ENCODE assay signal across 20 mouse cellular contexts in the genomic region with DNA sequence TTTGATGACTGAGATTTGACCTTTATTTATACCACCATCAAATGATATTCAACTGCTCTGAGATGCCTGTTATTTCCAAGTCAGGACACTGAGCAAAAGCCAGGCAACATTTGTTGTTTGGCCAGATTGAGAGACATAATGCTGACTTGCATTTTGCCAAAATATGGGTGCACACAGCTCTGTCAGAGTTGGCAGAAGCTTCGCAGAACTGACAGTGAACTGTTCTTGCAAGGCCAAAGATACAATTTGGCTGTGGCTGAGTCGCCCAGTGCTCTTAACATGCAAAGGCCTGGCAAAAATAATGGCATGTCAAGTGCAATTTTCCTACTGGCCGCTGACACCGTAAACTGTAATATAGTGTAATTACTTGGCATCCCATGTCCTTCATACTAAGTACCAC. TPM values are rescaled to one million over a fixed set of nuclear protein-coding genes. Genes with fewer than 3 reads are reported as not detected.
A peak's percentile ranks its signal among the peaks of the same experiment; 100 is the strongest.
DNase-seq lines count a peak whose midpoint lies in the region; ATAC-seq and TF ChIP-seq lines count a peak whose summit lies in the region.
"Had no signal": no experiment of that assay in that cellular context is flagged by ENCODE, and none has a peak within 500 bp of the region (broad histone marks: within the 10 kb centered on the region; RNA-seq: fewer than 3 reads in every experiment).

No protein-coding gene starts in this region.

- H3K4me3 ChIP-seq in forebrain, postnatal 0 days (ENCODE audit: low read depth, low read length) = no peak overlapping the region
- no peak overlapping the region for H3K4me3 ChIP-seq in forebrain, embryonic 13.5 days
- no peak overlapping the region for H3K4me3 ChIP-seq in layer of hippocampus, adult 2 months
- no peak overlapping the region for H3K4me3 ChIP-seq in gastrocnemius, adult 2 months
- H3K4me3 ChIP-seq: limb, embryonic 15.5 days had no signal

- TF ChIP-seq CTCF in forebrain, postnatal 0 days (IDR thresholded peaks at IDR 0.05; ENCODE audit: low read depth) = no peak
- TF ChIP-seq CTCF in layer of hippocampus, adult 2 months (conservative IDR thresholded peaks at IDR 0.05) = no peak
- no peak for TF ChIP-seq CTCF in gastrocnemius, adult 2 months (IDR thresholded peaks at IDR 0.05)

- peak; percentile 46 for DNase-seq in forebrain, postnatal 0 days
- no peak for DNase-seq in layer of hippocampus, adult 2 months (ENCODE audit: low spot score in 2 of 2)
- DNase-seq in layer of hippocampus, adult 11-12 months (ENCODE audit: low spot score) = no peak
- DNase-seq in cerebellum, adult 8-10 months = peak; percentile 52
- peak; percentile 17 for DNase-seq in retina, postnatal 1 day
- no peak for DNase-seq in right cerebral cortex, postnatal 4 days
- DNase-seq in gastrocnemius, adult 2 months = no peak
- DNase-seq: kidney, adult 9 months; liver, postnatal 0 days; lung, postnatal 36 days; right cerebral cortex, adult 18-20 months; thymus, postnatal 25 days had no signal

- H3K27me3 ChIP-seq in forebrain, postnatal 0 days (ENCODE audit: insufficient read depth, low read length) = no peaks in the 10 kb centered on the region
- H3K27me3 ChIP-seq in forebrain, embryonic 13.5 days = no peaks in the 10 kb centered on the region
- H3K27me3 ChIP-seq: limb, embryonic 15.5 days; Patski had no signal

- H3K36me3 ChIP-seq in forebrain, postnatal 0 days (ENCODE audit: insufficient read depth) = no peaks in the 10 kb centered on the region
- H3K36me3 ChIP-seq in forebrain, embryonic 13.5 days (ENCODE audit: poor library complexity, severe bottlenecking) = no peaks in the 10 kb centered on the region
- H3K36me3 ChIP-seq: limb, embryonic 15.5 days had no signal

- no peak overlapping the region for H3K9ac ChIP-seq in forebrain, postnatal 0 days
- H3K9ac ChIP-seq in forebrain, embryonic 13.5 days = no peak overlapping the region
- H3K9ac ChIP-seq: limb, embryonic 15.5 days; liver, postnatal 0 days had no signal

- intact Hi-C loops in gastrocnemius, adult 2 months (cut with DNase I) = no loop called here

- 0 out of 2 replicates have a peak, but pooled peaks have one; percentile 29 for ATAC-seq in forebrain, postnatal 0 days
- ATAC-seq in forebrain, embryonic 13.5 days = no peak
- ATAC-seq: forebrain, embryonic 14.5 days; liver, postnatal 0 days; Patski had no signal

- H3K27ac ChIP-seq in forebrain, postnatal 0 days (ENCODE audit: low read depth, low read length) = no peak overlapping the region
- H3K27ac ChIP-seq in forebrain, embryonic 13.5 days = no peak overlapping the region
- peak overlapping the region; percentile 62 for H3K27ac ChIP-seq in layer of hippocampus, adult 2 months
- no peak overlapping the region for H3K27ac ChIP-seq in gastrocnemius, adult 2 months
- H3K27ac ChIP-seq: limb, embryonic 15.5 days; stomach, postnatal 0 days had no signal

- no peaks in the 10 kb centered on the region for H3K9me3 ChIP-seq in forebrain, postnatal 0 days (ENCODE audit: low read length)
- no peaks in the 10 kb centered on the region for H3K9me3 ChIP-seq in forebrain, embryonic 13.5 days (replicated peaks)
- H3K9me3 ChIP-seq: limb, embryonic 15.5 days had no signal

- H3K4me2 ChIP-seq in forebrain, postnatal 0 days (ENCODE audit: low read depth) = no peak overlapping the region
- no peak overlapping the region for H3K4me2 ChIP-seq in forebrain, embryonic 13.5 days
- H3K4me2 ChIP-seq: limb, embryonic 15.5 days; midbrain, embryonic 11.5 days had no signal

- WGBS in forebrain, postnatal 0 days = 54% methylated on average over 4 of the region's 4 CpGs
- WGBS in forebrain, embryonic 13.5 days = 85% methylated on average over 4 of the region's 4 CpGs

- no peaks in the 10 kb centered on the region for H3K4me1 ChIP-seq in forebrain, postnatal 0 days (ENCODE audit: insufficient read depth)
- H3K4me1 ChIP-seq in forebrain, embryonic 13.5 days = no peaks in the 10 kb centered on the region
- H3K4me1 ChIP-seq: limb, embryonic 15.5 days had no signal

RNA-seq across cellular contexts. Expression of a gene that starts 22.4 kb away (rescaled TPM):
- 111 and 115 TPM in 2 replicates for total RNA-seq in forebrain, postnatal 0 days (2014; rRNA removed)
- polyA plus RNA-seq in forebrain, postnatal 0 days (2015; fragmentation: Nextera tagmentation; extraction: Ambion mirVana) = 40.1 and 63.1 TPM in 2 replicates
- polyA plus RNA-seq in forebrain, embryonic 13.5 days (2015; fragmentation: Nextera tagmentation; extraction: Ambion mirVana) = 22.4 and 26.0 TPM in 2 replicates
- 10 to 100 TPM; 82.9 to 90.8 TPM for total RNA-seq in layer of hippocampus, adult 2 months (2021)
- total RNA-seq in gastrocnemius, adult 2 months (2021) = not detected
- total RNA-seq: gastrocnemius, adult 18-20 months; neutrophil, adult 5-6 weeks had no signal
- polyA plus RNA-seq: liver, postnatal 0 days; Patski had no signal

Comparison
In these comparisons a context has a peak if more than half of its experiments do, and no peak if none do; other contexts are left out.
1. DNase-seq: peak in forebrain, postnatal 0 days (single experiment), cerebellum, adult 8-10 months (single experiment) and retina, postnatal 1 day (single experiment); none in layer of hippocampus, adult 2 months (0 of 2), layer of hippocampus, adult 11-12 months (single experiment), right cerebral cortex, postnatal 4 days (single experiment) and gastrocnemius, adult 2 months (single experiment).
2. RNA of a gene that starts 22.4 kb away (total RNA-seq): 111 to 115 TPM in forebrain, postnatal 0 days and 82.9 to 90.8 TPM in layer of hippocampus, adult 2 months; not detected in gastrocnemius, adult 2 months; every median in the first group is over 10 times any median in the second.